Mouse (Mus musculus) frontal cortex, postnatal 36 days (tissue): ENCODE measurements around the gene Rrnad1.
A peak's percentile ranks its signal among the peaks of the same experiment; 100 is the strongest.
"Not testable (repeated sequence)": the region's sequence is repeated elsewhere in the genome, so short reads cannot be mapped to it uniquely, and the experiment has no call there.

ENCODE experiments used
- DNase-seq, 2 experiments: peaks; one replicate each; pipeline ENCODE4 v3.0.0; 2022; ENCODE audit warnings: low spot score in 2 of 2

The Rrnad1 gene

GRCm38 (mm10) chr3:87913891-87914290 is 16.6 kb downstream of the Rrnad1 start:
- no peak for DNase-seq

DNA sequence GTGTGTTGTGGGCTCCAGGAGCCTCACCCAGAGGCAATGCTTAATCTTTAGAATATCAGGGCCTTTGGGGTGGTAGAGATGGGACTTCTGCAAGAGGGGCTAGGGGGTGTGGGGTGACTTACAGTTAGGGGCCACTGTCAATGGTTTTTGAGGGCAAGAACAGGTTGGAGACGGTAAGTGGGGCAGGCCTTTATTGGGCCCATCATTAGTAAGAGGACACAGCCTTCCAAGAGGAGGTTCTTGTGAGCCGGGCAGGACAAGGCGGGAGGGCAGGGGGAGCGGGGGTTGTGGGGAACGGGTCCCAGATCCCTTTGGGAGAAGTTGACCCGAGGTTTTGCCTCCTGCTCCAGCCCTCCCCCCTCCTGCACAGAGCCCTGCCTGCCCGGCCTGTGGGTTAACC is 17.0 kb downstream of the Rrnad1 start:
- no peak for DNase-seq

- DNase-seq: peak; percentile 30 to 41
These were observed 19.9 kb downstream of the Rrnad1 start for GRCm38 (mm10) chr3:87910573-87911141.

- DNase-seq: no peak
These were observed 20.6 kb downstream of the Rrnad1 start for GRCm38 (mm10) chr3:87909874-87910273.

- no peak for DNase-seq
These were observed 21.1 kb downstream of the Rrnad1 start for GRCm38 (mm10) chr3:87909381-87909780.

DNA sequence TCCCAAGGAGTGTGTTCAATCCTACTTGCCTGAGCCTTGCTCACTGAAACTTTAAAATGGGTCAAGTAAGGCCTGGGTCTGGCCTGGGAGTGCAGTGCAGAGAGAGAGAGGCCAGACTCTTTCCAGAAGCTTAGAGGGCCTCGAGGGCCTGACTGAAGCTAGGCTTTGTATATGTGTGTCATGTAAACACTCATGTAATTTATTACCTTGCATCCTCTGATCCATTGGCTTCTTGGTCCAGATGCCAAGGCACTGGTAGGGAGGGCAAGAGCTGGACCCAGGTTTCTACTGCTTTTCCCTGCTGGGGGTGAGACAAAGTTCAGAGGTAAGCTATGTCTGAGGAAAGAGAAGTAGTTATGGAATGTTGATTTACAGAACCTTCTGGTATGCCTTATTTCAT is 22.6 kb downstream of the Rrnad1 start:
- DNase-seq: no peak

- peak in 1 of 2 experiments; percentile 33 for DNase-seq
These were observed 23.3 kb downstream of the Rrnad1 start for GRCm38 (mm10) chr3:87906981-87907857.

DNA sequence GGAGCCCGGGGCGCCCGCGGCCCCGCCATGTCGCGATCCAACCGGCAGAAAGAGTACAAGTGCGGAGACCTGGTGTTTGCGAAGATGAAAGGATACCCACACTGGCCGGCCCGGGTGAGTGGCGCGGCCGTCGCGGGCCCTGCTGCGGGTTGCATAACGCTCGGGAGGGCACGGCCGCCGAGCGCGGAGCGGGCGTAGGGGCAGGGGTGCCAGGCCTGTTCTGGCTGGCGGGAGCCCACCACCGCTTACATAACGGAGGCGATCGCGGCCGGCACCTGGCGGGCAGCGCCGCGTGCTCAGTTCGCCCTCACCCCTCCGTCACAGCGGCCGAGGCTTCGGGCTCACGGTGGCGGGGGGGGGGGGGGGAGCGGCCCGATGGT is 23.9 kb downstream of the Rrnad1 start:
- DNase-seq: no peak

GRCm38 (mm10) chr3:87905880-87906485 is 24.5 kb downstream of the Rrnad1 start, which contains the start of gene Hdgf:
Hdgf (plus strand) TSS chr3:87906321.
- peak; percentile 91 to 95 for DNase-seq

GRCm38 (mm10) chr3:87903821-87904220 is 26.7 kb downstream of the Rrnad1 start:
- DNase-seq: no peak

DNA sequence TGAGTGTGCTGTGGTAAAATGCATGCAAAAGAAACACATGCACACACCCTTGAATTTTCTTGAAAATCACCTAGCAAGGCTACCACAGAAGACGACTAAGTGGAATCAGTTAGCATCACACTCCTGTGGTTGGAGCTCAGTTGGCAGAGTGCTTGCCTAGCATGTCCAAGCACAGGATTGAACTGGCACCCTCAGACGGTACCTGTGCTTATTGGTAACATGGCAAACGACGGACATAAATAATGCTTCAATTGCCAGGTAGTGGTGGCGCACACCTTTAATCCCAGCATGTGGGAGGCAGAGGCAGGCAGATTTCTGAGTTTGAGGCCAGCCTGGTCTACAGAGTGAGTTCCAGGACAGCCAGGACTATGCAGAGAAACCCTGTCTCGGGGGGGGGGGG is 28.6 kb downstream of the Rrnad1 start:
- DNase-seq: not testable (repeated sequence)

GRCm38 (mm10) chr3:87901036-87901624 is 29.4 kb downstream of the Rrnad1 start:
- DNase-seq: no peak

GRCm38 (mm10) chr3:87899776-87900175 is 30.7 kb downstream of the Rrnad1 start:
- DNase-seq: no peak

DNA sequence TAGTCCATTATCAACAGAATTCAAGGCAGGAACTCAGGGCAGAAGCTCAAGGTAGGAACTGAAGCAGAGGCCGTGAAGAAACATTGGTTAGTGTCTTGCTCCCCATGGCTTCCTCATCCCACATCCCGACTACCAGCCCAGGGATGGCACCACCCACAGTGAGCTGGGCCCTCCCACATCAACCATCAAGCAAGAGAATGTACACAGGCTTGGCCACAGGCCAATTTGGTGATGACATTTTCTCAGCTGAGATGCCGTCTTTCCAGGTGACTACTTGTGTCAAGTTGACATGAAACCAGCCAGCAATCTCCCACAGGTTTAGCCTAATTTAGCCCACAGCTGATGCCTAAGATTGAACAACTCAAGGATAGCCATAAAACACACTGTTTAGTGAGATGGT is 31.3 kb downstream of the Rrnad1 start:
- no peak for DNase-seq

DNA sequence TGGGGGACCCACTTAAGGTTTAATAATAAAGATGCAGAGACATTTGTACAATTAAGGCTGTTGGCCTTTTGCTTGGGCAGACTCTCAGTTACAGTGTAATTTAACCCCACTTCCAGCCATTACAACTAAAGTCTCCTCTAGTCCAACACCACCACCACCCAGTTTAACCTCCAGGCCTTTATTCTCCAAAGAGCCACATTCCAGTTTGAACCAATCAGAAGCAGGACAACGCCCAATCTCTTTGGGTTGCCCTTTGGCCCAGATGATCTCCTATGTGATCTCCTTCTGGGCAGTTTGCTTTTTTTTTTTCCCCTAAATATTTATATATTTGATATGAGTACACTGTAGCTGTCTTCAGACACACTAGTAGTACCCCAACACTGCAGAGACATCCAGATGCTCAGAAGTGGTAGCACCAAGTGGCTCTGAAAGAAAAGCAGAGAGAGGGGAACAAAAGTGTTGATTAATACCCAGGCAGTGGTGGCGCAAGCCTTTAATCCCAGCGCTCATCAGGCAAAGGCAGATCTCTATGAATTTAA is 37.1 kb downstream of the Rrnad1 start:
- DNase-seq: no peak

DNA sequence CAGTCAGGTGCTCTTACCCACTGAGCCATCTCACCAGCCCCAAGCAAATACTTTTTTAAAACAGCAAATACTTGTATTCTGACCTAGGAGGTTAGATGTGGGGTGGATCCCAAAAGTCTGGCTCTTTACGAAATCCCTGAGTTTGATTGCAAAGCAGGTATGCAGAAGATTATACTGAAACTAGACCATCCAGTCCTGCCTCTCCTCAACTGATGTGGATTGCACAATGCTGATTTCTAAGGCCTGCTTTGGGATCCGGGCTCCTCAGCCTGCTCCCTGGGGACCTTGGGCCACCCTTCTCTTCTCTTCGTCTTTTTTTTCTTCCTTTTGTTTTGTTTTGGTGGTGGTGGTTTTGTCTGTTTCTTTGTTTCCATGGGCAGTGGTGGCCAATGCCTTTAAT is 39.0 kb downstream of the Rrnad1 start:
- DNase-seq: no peak

DNA sequence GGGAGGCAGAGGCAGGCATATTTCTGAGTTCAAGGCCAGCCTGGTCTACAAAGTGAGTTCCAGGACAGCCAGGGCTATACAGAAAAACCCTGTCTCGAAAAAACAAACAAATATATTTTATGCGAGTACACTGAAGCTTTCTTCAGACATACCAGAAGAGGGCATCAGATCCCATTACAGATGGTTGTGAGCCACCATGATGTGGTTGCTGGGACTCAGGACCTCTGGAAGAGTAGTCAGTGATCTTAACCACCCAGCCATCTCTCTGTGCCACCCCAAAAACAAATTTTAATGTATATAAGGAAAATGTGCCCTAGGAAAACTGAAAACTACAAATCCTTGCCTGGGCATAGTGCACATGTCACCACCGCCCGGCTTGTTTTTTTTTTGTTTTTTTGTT is 43.1 kb downstream of the Rrnad1 start:
- not testable (repeated sequence) for DNase-seq

GRCm38 (mm10) chr3:87886416-87886815 is 44.1 kb downstream of the Rrnad1 start:
- no peak for DNase-seq

GRCm38 (mm10) chr3:87886004-87886365 is 44.5 kb downstream of the Rrnad1 start:
- DNase-seq: no peak

GRCm38 (mm10) chr3:87885281-87886003 is 45.1 kb downstream of the Rrnad1 start, which contains the start of gene Prcc:
Prcc (minus strand) TSS chr3:87885608.
- peak; percentile 93 to 97 for DNase-seq

GRCm38 (mm10) chr3:87884708-87885251 is 45.7 kb downstream of the Rrnad1 start:
- DNase-seq: peak; percentile 26 to 33
